Mouse (Mus musculus): ENCODE results near the gene Pskh1.
A peak's percentile ranks its signal among the peaks of the same experiment; 100 is the strongest.

Gene Pskh1

GRCm38 (mm10) chr8:105900180-105900940 is at the start of gene Pskh1:
Gene Pskh1 (plus strand): TSS chr8:105900441.
- DNase-seq (ENCODE audit: low spot score in 2 of 2): peak; percentile 90 to 92

- DNase-seq (ENCODE audit: low spot score in 2 of 2): no peak
These were observed 49.6 kb upstream of the Pskh1 start for GRCm38 (mm10) chr8:105850611-105851010.

- DNase-seq (ENCODE audit: low spot score in 2 of 2): peak; percentile 81 to 90
These were observed 48.5 kb upstream of the Pskh1 start for GRCm38 (mm10) chr8:105851651-105852143.

GRCm38 (mm10) chr8:105852146-105852729 is 48.0 kb upstream of the Pskh1 start:
- DNase-seq (ENCODE audit: low spot score in 2 of 2): no peak

- no peak for DNase-seq (ENCODE audit: low spot score in 2 of 2)
These were observed 47.1 kb upstream of the Pskh1 start, which contains the start of gene Cenpt for GRCm38 (mm10) chr8:105853178-105853577. Gene Cenpt (minus strand): TSS chr8:105853278.

GRCm38 (mm10) chr8:105854303-105854702 is 45.9 kb upstream of the Pskh1 start:
- DNase-seq (ENCODE audit: low spot score in 2 of 2): no peak

- peak; percentile 86 to 94 for DNase-seq (ENCODE audit: low spot score in 2 of 2)
These were observed 45.5 kb upstream of the Pskh1 start, which contains the start of gene Thap11 for GRCm38 (mm10) chr8:105854715-105855216. Gene Thap11 (plus strand): TSS chr8:105855132.

- DNase-seq (ENCODE audit: low spot score in 2 of 2): peak; percentile 37 to 63
These were observed 44.7 kb upstream of the Pskh1 start for GRCm38 (mm10) chr8:105855248-105856167.

- DNase-seq (ENCODE audit: low spot score in 2 of 2): no peak
These were observed 43.9 kb upstream of the Pskh1 start for GRCm38 (mm10) chr8:105856168-105856835.

- DNase-seq (ENCODE audit: low spot score in 2 of 2): no peak
These were observed 41.7 kb upstream of the Pskh1 start for GRCm38 (mm10) chr8:105858495-105858894.

- DNase-seq (ENCODE audit: low spot score in 2 of 2): no peak
These were observed 40.9 kb upstream of the Pskh1 start for GRCm38 (mm10) chr8:105859314-105859713.

- DNase-seq (ENCODE audit: low spot score in 2 of 2): peak; percentile 94 to 97
These were observed 39.9 kb upstream of the Pskh1 start, which contains the start of gene Nutf2 for GRCm38 (mm10) chr8:105860143-105860981. Gene Nutf2 (plus strand): TSS chr8:105860580.

GRCm38 (mm10) chr8:105861951-105862350 is 38.3 kb upstream of the Pskh1 start:
- DNase-seq (ENCODE audit: low spot score in 2 of 2): no peak

GRCm38 (mm10) chr8:105866364-105867029 is 33.7 kb upstream of the Pskh1 start:
- no peak for DNase-seq (ENCODE audit: low spot score in 2 of 2)

- no peak for DNase-seq (ENCODE audit: low spot score in 2 of 2)
These were observed 25.9 kb upstream of the Pskh1 start for GRCm38 (mm10) chr8:105874301-105874700.

GRCm38 (mm10) chr8:105880754-105881520 is 19.3 kb upstream of the Pskh1 start, which contains the start of gene Edc4:
Gene Edc4 (plus strand): TSS chr8:105880881.
- DNase-seq (ENCODE audit: low spot score in 2 of 2): peak; percentile 80 to 82

GRCm38 (mm10) chr8:105889756-105890465 is 10.3 kb upstream of the Pskh1 start:
- DNase-seq (ENCODE audit: low spot score in 2 of 2): no peak

- no peak for DNase-seq (ENCODE audit: low spot score in 2 of 2)
These were observed 9.4 kb upstream of the Pskh1 start for GRCm38 (mm10) chr8:105890870-105891269.
